Mouse (Mus musculus) layer of hippocampus, adult 9-10 months (tissue): ENCODE results near the gene Nup107.
"Not testable (repeated sequence)": the region's sequence is repeated elsewhere in the genome, so short reads cannot be mapped to it uniquely, and the experiment has no call there.

ENCODE experiments used
- DNase-seq: peaks from one replicate; pipeline ENCODE4 v3.0.0; 2022; ENCODE audit warnings: low spot score

Nup107 gene

GRCm38 (mm10) chr10:117715654-117716053 is 76.9 kb downstream of the Nup107 start:
- not testable (repeated sequence) for DNase-seq

DNA sequence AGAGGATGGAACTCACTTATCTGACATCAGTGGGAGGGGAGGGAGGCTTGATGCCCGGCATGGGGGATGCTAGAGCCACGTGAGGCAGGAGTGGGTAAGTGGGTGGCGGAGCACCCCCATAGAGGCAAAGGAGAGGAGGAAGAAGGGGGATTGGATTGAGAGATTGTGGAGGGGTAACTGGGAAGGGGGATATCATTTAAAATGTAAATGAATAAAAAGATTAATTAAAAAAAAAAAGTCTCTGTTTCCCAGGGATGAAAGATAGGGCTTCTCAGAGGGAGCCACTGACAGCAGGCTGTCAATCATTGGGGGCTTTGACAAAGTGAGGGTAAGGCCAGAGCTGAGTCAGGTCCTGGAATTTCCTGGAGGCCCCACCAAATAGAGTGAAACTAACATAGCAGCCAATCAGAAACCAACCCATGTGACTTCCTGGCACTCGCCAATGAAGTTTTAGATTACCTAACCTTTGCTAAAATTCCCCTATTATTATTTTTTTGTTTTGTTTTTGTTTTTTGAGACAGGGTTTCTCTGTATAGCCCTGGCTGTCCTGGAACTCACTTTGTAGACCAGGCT is 77.5 kb downstream of the Nup107 start:
- DNase-seq = no peak

GRCm38 (mm10) chr10:117714048-117714545 is 78.4 kb downstream of the Nup107 start:
- DNase-seq = no peak

GRCm38 (mm10) chr10:117713466-117713865 is 79.0 kb downstream of the Nup107 start:
- no peak for DNase-seq

DNA sequence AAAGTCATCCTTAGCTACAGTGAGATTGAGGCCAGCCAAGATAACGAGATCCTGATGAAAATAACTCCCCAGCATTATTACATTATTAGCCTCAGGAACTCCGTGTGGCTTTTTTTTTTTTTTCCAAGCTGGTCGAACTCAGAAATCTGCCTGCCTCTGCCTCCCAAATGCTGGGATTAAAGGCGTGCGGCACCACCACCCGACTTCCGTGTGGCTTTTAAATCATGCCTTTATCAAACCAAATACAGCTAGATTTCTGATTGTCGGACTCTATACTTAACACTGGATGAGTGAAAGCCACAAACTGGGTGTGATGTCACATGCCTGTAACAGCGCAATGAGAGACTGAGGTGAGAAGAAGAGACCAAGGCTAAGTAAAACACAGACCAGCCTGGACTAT is 79.6 kb downstream of the Nup107 start:
- DNase-seq = no peak

DNA sequence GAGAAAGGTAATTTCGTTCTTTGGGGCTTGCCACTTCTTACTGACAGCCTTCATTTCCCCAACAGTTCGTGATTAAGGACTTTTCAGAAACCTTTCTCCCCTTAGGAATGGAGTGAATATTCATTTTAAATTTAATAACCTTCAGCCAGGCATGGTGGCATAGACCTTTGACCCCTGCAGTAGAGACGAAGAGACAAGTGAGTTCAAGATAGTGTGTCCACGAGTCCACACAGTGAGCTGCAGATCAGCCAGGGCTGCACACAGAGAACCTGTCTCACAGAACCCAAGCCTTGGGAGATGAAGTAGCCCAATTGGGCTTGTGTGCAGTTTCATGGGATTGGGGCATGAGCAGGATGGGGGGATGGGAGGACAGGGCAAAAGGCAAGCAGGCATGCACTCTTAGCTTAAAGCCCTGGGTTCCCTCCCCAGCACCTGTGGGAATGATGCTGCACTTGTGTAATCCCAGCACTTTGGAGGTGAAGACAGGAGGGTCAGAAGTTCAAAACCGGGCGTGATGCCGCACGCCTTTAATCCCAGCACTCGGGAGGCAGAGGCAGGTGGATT is 80.2 kb downstream of the Nup107 start:
- no peak for DNase-seq

DNA sequence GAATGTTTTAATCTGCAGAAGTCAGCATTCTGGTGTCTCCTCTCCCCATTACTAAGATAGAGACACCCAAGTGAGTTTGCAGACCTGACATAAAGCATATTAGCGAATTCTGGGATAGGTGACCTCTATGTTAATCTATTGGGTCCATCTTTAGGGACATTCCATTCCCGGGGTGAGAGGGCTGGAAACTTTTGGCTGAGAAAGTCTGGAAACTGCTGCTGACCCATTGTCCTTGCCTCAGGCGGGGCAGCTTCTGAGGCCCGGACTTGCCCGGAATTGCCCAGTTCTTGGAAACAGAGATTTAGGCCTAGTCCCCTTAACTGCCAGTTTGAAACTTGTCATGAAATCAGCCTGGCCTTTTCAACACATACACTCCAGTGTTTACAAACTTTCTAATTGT is 81.1 kb downstream of the Nup107 start:
- DNase-seq = no peak

DNA sequence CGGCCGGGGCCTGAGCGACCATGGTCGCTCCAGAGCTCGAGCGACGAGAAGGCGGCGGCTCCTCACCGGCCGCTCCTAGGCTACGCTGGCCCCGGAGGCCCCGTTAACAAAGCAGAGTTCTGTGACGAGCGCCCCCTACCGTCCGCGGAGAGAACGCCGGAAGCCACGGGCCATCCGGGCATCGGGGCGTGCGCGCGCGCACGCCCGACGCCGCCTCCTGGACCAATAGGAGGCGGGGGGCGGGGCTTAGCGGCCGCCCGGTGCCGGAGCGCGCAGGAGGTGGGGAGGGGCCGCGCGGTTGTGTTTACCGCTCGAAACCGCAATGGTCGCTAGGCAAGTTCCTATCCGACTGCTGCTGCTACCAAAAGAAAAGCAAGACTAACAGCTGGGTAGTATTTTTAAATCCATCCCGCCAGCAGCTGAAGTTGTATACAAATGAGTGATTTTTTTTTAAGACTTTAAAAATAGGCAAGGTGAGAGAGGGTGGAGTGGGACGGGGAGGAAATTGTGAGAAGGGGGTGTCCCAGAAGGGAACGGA is 81.8 kb downstream of the Nup107 start, which contains the start of gene Mdm2:
Mdm2 (minus strand) TSS at position 155 of the 538 bp plus-strand sequence.
- DNase-seq = peak; percentile 90

GRCm38 (mm10) chr10:117709930-117710603 is 82.4 kb downstream of the Nup107 start:
- no peak for DNase-seq

GRCm38 (mm10) chr10:117709326-117709830 is 83.1 kb downstream of the Nup107 start:
- DNase-seq = no peak

DNA sequence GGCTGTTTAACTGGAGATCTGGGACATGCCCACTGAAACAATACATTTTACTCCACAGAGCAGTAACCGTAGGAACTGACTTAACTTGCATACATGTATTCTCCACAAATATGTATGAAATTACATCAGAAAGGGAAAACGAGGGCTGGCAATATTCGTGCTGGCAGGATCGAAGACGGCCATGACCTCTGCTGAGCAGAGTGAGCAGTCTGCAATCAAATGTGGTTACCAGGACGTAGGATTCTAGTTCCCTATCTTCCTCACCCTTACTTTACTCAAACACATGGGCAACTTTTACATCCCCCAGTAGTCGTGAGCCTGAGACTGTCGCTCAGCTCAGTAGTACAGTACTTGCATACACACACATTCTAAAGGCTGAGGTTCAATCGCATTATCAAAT is 83.6 kb downstream of the Nup107 start:
- DNase-seq = no peak

DNA sequence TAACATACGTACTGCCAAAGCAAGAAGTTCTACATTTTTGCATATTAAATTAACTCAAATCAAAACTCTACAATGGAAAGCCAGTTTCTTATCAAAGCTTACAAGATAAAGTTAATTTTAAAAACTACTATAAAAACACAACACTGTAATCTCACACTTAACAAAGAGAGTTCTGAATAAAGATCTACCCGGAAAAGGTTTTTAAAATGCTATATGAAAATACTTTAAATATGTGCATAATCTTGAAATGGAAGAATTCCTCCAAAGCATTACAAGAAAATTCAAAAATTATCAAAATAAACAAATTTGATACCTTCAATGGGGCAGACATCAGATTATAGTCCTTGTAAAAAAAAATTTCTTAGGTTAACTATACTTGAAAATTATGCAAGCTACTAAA is 84.1 kb downstream of the Nup107 start:
- DNase-seq = no peak

GRCm38 (mm10) chr10:117707114-117707838 is 85.2 kb downstream of the Nup107 start:
- no peak for DNase-seq

- no peak for DNase-seq
Observed at GRCm38 (mm10) chr10:117706440-117706839, 86.1 kb downstream of the Nup107 start.

- DNase-seq = no peak
Observed at GRCm38 (mm10) chr10:117705806-117706205, 86.7 kb downstream of the Nup107 start.

- no peak for DNase-seq
Observed at GRCm38 (mm10) chr10:117704964-117705335, 87.6 kb downstream of the Nup107 start.

DNA sequence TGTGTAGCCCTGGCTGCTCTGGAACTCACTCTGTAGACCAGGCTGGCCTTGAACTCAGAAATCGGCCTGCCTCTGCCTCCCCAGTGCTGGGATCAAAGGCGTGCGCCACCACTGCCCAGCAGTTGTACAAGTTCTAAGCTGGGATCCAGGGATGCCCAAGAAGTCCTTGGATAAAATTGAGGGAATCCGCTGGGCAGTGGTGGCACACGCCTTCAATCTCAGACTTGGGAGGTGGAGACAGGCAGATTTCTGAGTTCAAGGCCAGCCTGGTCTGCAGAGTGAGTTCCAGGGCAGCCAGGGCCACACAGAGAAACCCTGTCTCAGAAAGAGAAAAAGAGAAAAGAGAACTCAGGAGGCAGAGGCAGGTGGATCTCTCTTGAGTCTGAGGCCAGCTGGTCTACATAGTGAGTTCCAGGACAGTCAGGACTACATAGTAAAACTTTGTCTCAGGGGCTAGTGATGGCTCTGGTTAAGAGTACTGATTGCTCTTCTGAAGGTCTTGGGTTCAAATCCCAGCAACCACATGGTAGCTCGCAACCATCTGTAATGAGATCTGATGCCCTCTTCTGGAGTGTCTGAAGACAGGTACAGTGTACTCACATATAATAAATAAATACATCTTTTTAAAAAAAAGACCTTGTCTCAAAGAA is 88.1 kb downstream of the Nup107 start:
- not testable (repeated sequence) for DNase-seq

DNA sequence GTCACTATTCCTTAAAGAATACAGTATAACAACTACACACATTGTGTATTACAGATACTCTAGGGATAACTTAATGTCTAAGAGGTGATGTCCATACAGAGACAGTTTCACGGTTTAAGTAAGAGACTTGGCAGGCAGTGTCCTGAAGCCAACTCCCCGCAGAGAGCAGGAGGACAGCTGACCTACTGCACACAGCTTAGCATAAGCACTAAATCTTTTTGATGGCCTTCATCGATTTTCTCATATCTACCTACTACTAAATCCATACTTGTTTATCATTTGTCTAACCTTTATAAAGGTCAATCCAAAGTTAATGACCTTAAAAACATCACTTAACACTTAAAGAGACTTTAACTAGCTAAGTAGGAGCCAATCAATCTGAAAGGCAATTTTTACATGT is 89.0 kb downstream of the Nup107 start:
- no peak for DNase-seq

DNA sequence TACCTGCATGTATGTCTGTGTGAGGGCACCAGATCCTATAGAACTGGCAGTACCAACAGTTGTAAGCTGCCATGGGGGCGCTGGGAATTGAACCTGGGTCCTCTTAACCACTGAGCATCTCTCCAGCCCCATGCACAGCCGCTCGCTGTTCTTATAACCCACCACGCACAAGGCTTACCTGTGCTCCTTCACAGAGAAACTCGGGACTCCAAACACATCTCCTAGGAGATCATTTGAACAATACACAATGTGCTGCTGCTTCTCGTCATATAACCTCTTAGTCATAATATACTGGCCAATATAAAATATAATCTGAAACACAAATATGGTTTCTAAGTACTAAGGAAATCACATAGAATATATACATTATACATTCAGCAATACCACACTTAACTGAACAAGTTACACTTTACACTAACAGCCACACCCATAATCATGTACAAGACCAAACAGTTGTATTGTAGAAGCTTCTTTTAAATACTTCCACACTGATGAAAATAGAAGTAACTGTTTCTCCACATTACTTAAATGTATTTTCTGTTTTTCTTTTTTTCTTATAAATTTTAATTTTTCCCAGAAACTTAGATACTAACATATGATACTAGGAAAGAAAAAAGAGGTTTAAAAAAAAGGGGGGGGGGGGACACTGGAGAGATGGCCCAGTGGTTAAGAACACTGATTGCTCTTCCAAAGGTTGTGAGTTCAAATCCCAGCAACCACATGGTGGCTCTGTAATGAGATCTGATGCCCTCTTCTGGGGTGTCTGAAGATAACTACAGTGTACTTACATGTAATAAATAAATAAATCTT is 90.3 kb downstream of the Nup107 start:
- no peak for DNase-seq

DNA sequence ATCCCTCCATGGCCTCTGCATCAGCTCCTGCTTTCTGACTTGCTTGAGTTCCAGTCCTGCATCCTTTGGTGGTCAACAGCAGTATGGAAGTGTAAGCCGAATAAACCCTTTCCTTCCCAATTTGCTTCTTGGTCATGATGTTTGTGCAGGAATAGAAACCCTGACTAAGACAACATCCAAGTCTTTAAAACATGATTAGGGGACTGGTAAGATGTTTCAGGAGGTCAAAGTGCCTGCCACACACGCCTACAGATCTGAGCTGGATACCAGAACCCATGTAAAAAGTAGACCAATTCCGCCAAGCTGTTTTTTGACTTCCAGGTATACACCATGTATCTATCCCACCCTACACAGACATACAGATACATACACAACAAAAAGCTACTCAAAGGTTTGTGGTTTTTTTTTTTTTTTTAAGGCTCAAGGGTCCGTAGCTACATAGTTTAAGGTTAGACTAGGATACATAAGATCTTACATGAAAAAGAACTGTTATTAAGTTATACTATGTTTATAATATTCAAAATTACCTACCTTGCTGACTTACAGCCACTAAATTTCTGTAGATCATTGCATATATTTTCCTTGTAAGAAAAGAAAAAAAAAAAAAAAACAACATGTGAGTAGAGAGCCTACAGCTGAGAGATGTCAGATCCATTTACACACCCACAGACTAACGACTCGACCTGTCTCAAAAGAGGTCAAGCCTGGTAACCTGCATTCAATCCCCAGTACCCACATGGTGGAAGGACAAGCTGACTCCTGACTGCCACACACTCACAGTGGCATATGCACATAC is 91.3 kb downstream of the Nup107 start:
- DNase-seq = no peak
